Mouse (Mus musculus) brown adipose tissue, adult 24 weeks (tissue): ENCODE data around the gene Prdm12. TPM values are rescaled to one million over a fixed set of nuclear protein-coding genes. Genes with fewer than 3 reads are reported as not detected.

Experiments used
- H3K27ac ChIP-seq: fragments of 200-500 bp; replicated peaks from 2 replicates; pipeline ENCODE4 v1.5.1; 2012; ENCODE audit warnings: low read depth, mild to moderate bottlenecking, low read length
- H3K4me1 ChIP-seq: fragments of 200-500 bp; 2 replicates; pipeline ENCODE4 v1.6.1; 2012; ENCODE audit warnings: low read length, mixed read lengths; ENCODE audit not compliant: control insufficient read depth, insufficient read depth, insufficient read length
- H3K4me3 ChIP-seq: fragments of 200-500 bp; 2 replicates; pipeline ENCODE4 v1.5.1; 2012; ENCODE audit warnings: low read depth, mild to moderate bottlenecking, low read length, moderate library complexity; ENCODE audit not compliant: insufficient read depth
- polyA plus RNA-seq: library from polyadenylated mRNA; stranded (reverse); fragments of >200 nt; gene quantifications from 2 replicates; pipeline ENCODE4 v1.2.4, GENCODE M21; 2012; ENCODE audit not compliant: missing spikeins, insufficient read depth, insufficient read length

Prdm12 gene
- not detected in 2 replicates for polyA plus RNA-seq

DNA sequence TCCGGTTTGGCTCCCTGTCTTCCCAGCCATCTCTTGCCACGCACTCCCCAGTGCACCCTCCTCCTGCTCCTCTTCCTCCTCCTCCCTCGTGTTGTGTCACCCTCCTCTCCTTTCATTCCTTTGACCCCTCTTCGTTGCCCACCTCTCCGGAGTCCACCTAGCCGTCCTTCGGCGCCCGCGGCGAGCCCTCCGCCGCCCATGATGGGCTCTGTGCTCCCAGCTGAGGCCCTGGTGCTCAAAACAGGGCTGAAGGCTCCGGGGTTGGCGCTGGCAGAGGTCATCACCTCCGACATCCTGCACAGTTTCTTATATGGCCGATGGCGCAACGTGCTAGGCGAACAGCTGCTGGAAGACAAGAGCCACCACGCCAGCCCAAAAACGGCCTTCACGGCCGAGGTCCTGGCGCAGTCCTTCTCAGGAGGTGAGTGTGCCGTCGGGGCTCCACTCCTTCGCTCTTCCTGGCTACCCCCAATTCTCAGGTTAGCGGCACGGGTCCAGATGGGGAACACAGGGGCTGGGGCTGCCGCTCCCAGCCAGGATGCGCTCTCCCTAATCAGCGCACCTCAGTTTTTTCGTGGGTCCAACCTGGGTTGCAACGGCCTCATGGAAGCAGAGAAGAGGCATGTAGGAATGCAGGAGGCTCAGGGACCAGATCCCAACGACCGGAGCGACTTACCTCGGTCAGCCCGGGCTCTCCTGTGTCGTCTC lies at the start of gene Prdm12:
Gene Prdm12 (plus strand): TSS at position 137 of the 708 bp plus-strand sequence.
- peak within 1 kb of the TSS; percentile 33; the same call in 1 of the 2 replicates for H3K4me3 ChIP-seq

DNA sequence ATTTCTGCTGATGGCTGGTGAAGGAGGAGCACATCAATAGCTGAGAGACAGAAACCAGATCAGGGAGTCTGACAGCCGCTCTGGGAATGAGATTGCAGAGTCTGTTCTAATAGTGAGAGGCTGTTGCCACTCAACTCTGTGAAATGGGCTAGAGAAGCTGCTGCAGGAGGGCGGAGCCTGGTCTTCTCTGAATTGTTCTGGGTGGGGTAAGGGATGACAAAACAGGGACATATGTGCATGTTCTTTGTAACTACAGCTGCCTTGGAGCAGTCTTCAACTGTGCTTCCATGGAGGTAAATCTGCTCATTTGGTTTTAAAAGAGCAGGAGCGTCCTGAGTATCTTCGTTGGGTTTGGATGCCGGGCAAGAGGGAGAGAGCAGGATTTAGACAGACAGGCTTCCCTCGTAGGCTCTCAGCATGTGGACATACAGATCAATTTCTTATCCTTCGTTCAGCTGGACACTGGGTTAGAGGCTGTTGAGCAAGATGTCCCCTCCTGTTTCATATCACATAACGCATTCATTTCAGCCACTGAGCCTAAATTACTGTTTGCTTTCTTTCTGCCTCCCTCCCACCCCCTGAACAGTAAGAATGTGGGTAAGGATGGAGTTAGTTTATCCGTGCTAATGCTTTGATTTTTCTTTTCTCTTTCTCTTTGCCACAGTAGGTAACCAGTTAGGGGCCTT lies 47.9 kb upstream of the Prdm12 start:
- Histone ChIP-seq H3K4me1 (no peaks in the 10 kb centered on the region), H3K27ac (no peak overlapping the region), H3K4me3 (no peak overlapping the region)

More for the DNA sequence above, at the start of gene Prdm12:
- Histone ChIP-seq H3K4me1 (no peaks in the 10 kb centered on the region; the same call in 1 of the 2 replicates), H3K27ac (no peak within 1 kb of the TSS)

DNA sequence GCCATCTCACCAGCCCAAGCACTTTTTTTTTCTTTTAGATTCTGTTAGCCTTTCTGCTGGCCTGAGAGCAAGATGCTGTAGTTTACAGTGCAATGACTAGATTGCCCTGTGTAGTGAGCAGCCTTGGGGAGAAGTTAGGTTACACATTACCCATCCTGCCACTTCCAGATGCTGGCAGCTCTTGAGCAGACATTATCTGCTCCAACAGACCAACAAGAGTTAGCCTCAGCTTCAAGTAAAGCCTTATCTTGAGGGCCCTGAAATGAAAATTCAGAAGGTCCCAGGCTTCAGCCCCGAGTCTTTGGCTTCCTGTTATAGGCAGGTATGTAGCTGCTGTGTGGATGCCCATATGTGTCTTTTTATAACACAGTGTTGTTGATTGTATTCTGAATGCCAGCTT lies 32.3 kb upstream of the Prdm12 start:
- no peaks in the 10 kb centered on the region for H3K4me1 ChIP-seq
- H3K27ac ChIP-seq, result no peak overlapping the region
- H3K4me3 ChIP-seq, result no peak overlapping the region

DNA sequence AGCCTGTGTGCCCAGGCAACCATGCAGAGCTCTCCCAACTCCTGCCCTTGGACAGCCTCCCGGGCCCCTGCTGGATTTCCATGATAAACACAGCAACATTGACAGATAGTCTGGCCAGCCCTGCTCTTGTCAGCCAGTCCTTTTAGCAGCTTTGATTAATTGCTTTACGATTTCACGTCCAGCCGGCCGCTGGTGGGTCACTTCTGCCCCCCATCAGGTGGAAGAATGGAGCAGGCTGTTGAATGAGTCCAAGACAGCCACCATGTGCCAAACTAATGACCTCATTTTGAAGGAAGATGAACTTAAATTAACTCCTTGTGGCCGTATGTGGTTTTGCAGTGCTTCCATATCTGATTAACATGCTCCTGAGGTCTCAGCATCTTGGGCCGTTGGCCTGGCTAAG lies 30.0 kb upstream of the Prdm12 start:
- no peaks in the 10 kb centered on the region for H3K4me1 ChIP-seq
- H3K27ac ChIP-seq, result no peak overlapping the region
- no peak overlapping the region for H3K4me3 ChIP-seq

DNA sequence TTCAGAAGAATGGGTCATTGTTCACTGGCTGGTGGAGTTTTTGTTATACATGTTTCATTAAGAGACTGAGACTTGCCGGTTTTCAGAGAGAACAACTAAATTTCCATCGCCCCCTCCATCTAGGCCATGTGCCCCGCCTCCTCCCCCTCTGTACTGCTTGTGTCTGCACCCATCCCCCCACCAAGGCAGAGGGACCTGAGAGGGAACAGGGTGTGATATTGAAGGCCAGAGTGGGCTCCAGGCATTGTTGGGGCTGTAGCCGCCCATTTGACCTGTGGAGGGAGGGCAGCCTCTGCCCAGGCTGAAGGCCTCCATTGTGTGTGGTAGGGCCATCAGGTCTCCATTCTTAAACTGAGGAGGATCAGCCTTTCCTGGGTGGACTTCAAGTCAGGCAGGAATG lies 28.9 kb upstream of the Prdm12 start:
- Histone ChIP-seq H3K27ac (no peak overlapping the region), H3K4me3 (no peak overlapping the region), H3K4me1 (no peaks in the 10 kb centered on the region)

DNA sequence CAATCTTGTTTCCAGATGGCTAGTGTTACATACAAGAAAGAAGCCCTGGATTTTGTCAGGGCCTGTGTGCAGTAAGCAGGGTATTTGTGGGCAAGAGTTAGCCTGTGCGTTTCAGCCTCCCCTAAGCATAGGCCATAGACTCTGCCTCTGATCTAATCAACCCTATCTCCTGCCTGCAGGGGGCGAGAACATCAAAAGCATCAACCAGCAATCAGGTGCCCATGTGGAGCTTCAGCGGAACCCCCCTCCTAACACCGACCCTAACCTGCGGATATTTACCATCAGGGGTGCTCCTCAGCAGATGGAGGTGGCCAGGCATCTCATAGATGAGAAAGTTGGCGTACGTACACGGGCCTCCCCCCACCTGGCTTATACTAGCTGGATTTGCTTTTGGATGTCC lies 28.4 kb upstream of the Prdm12 start:
- no peak overlapping the region for H3K27ac ChIP-seq
- H3K4me1 ChIP-seq, result no peaks in the 10 kb centered on the region
- no peak overlapping the region for H3K4me3 ChIP-seq

DNA sequence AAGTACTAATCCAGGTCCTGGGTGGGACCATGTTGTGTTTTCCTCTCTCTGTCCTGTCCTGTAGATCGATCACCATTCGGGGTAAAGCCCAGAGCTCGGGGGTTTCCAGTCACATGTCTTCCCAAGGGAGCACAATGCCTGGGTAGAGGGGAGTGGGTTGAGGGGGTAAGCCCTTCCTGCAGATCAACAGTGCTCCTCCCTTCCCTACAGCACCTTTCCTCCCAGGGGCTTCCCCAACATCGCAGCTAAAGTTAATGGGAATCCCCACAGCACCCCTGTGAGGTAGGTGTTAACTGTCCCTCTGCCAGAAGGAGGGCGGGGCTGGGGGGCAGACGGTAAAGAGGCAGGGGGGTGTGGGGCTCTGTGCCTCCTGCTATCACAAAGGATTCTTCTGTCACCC lies 27.2 kb upstream of the Prdm12 start:
- Histone ChIP-seq H3K27ac (no peak overlapping the region), H3K4me1 (no peaks in the 10 kb centered on the region), H3K4me3 (no peak overlapping the region)

DNA sequence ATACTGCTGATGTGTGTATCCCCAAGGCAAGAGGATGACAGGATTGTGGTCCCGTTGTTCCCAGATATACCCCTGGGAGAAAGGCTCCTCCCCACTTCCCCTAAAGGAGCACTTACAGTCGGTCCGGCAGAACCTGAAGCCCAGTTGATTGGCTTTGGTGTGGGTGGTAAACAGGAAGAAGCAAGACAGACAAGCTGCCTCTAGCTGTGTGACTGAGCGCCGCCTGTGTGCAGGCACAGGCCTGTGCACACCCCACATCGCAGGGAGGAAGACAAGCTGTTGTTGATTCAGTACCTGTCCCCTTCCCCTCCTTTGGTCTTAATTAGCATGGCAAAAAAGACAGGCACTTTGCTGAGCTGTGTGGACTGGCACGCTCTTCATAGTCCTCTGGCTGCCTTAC lies 26.1 kb upstream of the Prdm12 start:
- no peak overlapping the region for H3K27ac ChIP-seq
- H3K4me3 ChIP-seq, result no peak overlapping the region
- no peaks in the 10 kb centered on the region for H3K4me1 ChIP-seq

DNA sequence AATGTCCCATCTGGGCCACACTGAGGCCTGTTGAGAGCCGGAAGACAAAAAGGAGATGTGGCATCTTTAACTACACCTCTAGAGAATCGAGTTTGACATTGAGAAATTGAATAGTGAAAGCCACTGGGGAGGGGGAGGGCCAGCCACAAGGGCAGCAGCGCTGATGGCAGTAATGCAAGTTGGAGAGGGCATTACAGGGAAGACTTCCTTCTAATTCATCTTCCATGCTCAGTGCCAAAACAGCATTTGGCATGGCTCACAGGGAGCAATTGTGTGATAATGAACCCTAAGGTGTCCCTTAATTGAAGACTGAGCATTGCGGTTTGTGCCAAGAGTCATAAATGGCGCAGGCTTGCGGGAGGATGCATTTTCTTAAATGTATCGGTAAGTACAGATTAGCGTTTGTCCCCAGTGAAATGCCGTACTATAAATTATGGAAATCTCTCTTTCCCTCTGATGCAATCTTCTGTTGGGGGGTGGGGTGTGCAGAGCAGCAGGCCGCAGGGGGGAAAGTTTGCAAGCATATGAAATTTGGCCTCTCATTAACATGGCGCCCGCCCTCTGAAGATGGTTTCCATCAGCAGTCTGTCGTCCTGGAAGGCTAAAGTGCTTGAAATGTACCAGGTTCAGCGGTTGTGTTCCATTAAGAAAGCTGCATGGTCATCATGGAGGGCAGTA lies 21.2 kb upstream of the Prdm12 start:
- H3K4me1 ChIP-seq, result no peaks in the 10 kb centered on the region
- no peak overlapping the region for H3K27ac ChIP-seq

DNA sequence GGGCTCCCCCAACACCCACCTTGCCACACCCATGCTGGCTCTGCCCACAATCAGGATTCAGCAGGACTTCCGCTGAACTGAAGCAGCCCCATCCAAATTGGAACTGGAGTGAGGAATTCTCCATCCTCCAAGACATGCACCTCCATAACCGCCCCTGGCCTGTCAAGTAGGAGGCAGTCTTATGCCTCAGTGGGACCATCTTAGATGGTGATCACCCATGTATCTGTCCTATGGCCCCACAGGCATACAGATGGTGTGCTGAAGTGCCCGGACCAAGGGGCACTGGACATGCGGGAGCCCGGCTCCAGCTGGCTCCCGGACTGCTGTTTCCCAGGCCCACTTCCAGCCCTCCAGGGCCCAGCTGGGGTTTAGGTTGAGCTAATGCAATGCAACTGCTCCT lies 20.6 kb upstream of the Prdm12 start:
- H3K27ac ChIP-seq, result no peak overlapping the region
- no peak overlapping the region for H3K4me3 ChIP-seq
- H3K4me1 ChIP-seq, result no peaks in the 10 kb centered on the region

More for the DNA sequence above, 21.2 kb upstream of the Prdm12 start:
- no peak overlapping the region for H3K4me3 ChIP-seq

DNA sequence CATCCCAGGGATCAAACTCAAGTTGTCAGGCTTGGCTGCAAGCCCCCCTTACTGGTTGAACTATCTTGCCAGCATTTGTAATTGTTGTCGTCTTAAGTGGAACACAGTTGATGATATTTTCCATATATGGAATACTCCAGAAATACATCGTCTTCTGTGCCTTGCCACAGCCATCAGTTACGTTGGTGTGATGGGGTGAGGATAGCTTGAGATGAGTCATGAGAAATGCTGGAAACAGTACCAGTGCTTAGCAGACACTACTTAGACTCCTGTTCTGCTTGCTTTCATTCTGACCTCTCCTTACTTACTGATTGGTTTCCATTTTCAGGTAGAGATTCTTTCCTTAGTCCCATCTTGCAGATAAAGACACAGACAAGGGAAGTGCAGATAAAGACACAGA lies 6.3 kb upstream of the Prdm12 start:
- no peaks in the 10 kb centered on the region for H3K4me1 ChIP-seq
- no peak overlapping the region for H3K27ac ChIP-seq
- H3K4me3 ChIP-seq, result no peak overlapping the region

DNA sequence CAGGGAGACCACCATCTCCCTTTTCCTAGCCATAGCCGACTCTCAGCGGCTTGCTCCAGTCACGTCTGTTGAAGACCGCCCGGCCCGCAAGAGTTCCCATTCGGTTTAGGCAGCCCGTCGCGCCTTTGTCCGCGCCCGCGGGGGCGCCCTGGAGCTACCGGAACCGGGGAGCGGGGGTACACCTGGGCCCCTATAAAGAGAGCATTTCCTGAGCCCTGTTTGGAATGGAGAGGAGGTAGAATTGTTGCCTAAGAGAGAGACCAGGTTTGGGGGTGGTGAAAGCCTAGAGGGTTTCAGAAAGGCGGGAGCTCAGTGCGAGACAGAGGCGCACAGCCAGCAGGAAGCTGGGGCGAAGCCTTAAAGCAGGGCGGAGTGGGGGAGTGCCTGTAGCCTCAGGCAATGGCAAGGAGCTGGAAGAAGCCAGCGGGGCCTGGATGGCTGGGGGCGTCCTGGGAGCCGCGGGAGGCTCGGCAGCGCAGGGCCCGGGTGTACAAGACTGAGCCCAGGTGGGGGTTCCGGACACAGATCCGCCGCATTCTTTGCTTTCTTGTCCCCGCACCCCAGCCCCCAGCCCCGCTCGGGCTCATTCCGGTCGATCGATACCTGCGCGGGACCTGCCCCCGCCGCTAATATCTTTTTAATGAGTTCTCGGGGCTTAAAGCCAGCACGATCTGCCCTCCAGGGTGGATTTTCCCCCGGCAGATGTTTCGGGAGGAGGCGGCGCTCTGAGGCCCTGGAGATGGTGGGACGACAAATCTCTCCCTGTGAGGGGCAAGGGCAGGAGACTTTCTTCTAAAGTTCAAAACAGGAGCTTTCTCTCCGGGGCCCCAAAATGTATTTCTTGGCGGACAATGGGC lies 4.3 kb upstream of the Prdm12 start:
- Histone ChIP-seq H3K4me1 (no peaks in the 10 kb centered on the region), H3K27ac (no peak overlapping the region), H3K4me3 (no peak overlapping the region)

DNA sequence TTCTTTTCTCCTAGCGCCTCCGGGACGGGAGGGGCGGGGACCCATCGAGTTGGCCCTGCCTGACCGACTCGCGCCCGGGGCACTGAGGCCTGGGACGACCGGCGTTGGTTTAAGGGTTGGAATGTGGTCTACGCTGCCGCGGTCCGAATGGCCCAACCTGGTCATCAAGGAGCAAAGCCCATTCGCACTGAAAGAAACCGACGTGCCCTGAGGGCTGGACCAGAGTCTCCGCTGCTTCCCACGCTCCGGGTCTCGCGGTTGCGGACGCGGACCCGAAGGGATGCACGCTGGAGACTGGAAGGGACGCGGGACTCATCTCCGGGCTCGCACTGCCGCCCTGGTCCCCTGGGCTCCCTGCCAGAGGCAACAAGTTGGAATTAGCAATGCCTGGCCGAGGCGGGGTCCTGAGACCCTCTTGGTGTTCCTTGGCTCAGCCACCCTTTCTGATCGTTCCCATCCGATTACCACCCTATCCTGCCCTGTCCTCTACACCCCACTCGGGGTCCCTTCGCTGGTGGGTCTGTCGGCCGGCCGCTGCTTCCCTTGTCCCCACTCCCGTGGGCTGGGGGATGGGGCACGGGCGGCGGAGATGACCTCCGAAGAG lies 3.6 kb upstream of the Prdm12 start:
- no peak overlapping the region for H3K27ac ChIP-seq
- H3K4me1 ChIP-seq, result no peaks in the 10 kb centered on the region; the same call in 1 of the 2 replicates
- no peak overlapping the region for H3K4me3 ChIP-seq

DNA sequence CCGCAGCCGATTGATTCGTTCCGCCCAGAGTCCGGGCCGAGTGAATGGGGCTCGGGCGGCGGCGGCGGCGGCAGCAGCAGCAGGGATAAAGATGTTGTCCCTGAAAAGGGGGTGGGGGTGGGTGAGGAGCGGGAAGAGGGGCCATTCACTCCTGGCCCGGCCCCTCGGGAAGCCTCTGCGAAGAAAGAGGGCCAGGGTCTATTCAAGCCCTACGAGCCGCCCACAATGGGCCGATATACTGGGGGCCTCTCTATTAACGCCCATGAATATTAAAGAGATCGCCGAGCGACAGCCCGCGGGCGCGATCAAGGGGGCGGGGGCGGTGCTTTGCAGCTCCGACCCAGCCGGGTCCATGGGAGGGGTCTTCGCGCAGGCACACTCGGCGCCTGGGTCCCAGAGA lies 3.1 kb upstream of the Prdm12 start:
- H3K4me3 ChIP-seq, result no peak overlapping the region
- H3K4me1 ChIP-seq, result no peaks in the 10 kb centered on the region; the same call in 1 of the 2 replicates

More for the DNA sequence above, 3.1 kb upstream of the Prdm12 start:
- no peak overlapping the region for H3K27ac ChIP-seq
